Mouse (Mus musculus) midbrain, embryonic 12.5 days (tissue): ENCODE data around the gene Esp15. TPM values are rescaled to one million over a fixed set of nuclear protein-coding genes. Genes with fewer than 3 reads are reported as not detected.
"Not testable (repeated sequence)": the region's sequence is repeated elsewhere in the genome, so short reads cannot be mapped to it uniquely, and the experiment has no call there.

Source experiments
- ATAC-seq: fragments of 200-750 bp; cut with Nextera tagmentation; 2 replicates; pipeline ENCODE4 v1.8.0; 2017; ENCODE audit warnings: low read depth, moderate TSS enrichment, moderate library complexity; ENCODE audit not compliant: low FRiP score
- H3K27ac ChIP-seq: fragments of 300-500 bp; sonication (generic); replicated peaks from 2 replicates; pipeline ENCODE4 v1.5.1; 2016; ENCODE audit warnings: mild to moderate bottlenecking
- H3K27me3 ChIP-seq: fragments of 300-500 bp; sonication (generic); 2 replicates; pipeline ENCODE4 v1.6.1; 2016; ENCODE audit warnings: mild to moderate bottlenecking
- H3K36me3 ChIP-seq: fragments of 300-500 bp; sonication (generic); 2 replicates; pipeline ENCODE4 v1.6.1; 2016
- H3K4me1 ChIP-seq: fragments of 300-500 bp; sonication (generic); 2 replicates; pipeline ENCODE4 v1.6.1; 2016
- H3K4me2 ChIP-seq: fragments of 300-500 bp; sonication (generic); replicated peaks from 2 replicates; pipeline ENCODE4 v1.6.1; 2016; ENCODE audit warnings: mild to moderate bottlenecking, moderate library complexity
- H3K4me3 ChIP-seq: fragments of 300-500 bp; sonication (generic); 2 replicates; pipeline ENCODE4 v1.5.1; 2016; ENCODE audit warnings: mild to moderate bottlenecking
- H3K9ac ChIP-seq: fragments of 300-500 bp; sonication (generic); replicated peaks from 2 replicates; pipeline ENCODE4 v1.6.1; 2016; ENCODE audit warnings: mild to moderate bottlenecking, moderate library complexity
- H3K9me3 ChIP-seq: fragments of 300-500 bp; sonication (generic); 2 replicates; pipeline ENCODE4 v1.6.1; 2016; ENCODE audit warnings: mild to moderate bottlenecking
- WGBS: fragments of 180-500 bp; shearing (Covaris S2); methylation state at CpG from one replicate; pipeline ENCODE4 v1.1.7; 2016; 5-methylcytosine and 5-hydroxymethylcytosine counted together
- polyA plus RNA-seq: library from polyadenylated mRNA; unstranded; fragments of >200 nt; fragmentation: Nextera tagmentation; extraction: Ambion mirVana; gene quantifications from 2 replicates; pipeline ENCODE4 v1.2.1, GENCODE M21; 2016

Esp15 gene
- not detected in 2 replicates for polyA plus RNA-seq

GRCm38 (mm10) chr17:39640654-39641053, at the start of gene Esp15:
Gene Esp15 (plus strand): TSS chr17:39640954.
- H3K4me3 ChIP-seq, H3K4me2 ChIP-seq, H3K9me3 ChIP-seq, H3K4me1 ChIP-seq, ATAC-seq, H3K9ac ChIP-seq, H3K27ac ChIP-seq, H3K27me3 ChIP-seq, H3K36me3 ChIP-seq: not testable (repeated sequence)
- 72% methylated on average over 6 of the region's 6 CpGs for WGBS

GRCm38 (mm10) chr17:39591550-39591949, 49.2 kb upstream of the Esp15 start:
- no peak overlapping the region for H3K4me2 ChIP-seq
- H3K9ac ChIP-seq = no peak overlapping the region
- H3K4me3 ChIP-seq = no peak overlapping the region
- no peak overlapping the region for H3K27ac ChIP-seq
- no peaks in the 10 kb centered on the region for H3K4me1 ChIP-seq
- no peaks in the 10 kb centered on the region for H3K27me3 ChIP-seq
- 67% methylated on average over 1 of the region's 1 CpGs for WGBS
- H3K36me3 ChIP-seq = no peaks in the 10 kb centered on the region
- ATAC-seq = no peak
- H3K9me3 ChIP-seq = 0 out of 2 replicates have a peak, but pooled peaks cover 12% of the 10 kb centered on the region

Other genes starting within 250 kb of the Esp15 start
- not detected in 2 replicates for gene Esp18, start 234.6 kb upstream of the Esp15 start, polyA plus RNA-seq
- not detected in 2 replicates for gene Esp16, start 104.8 kb upstream of the Esp15 start, polyA plus RNA-seq